Mouse (Mus musculus) frontal cortex, postnatal 10 days (tissue): ENCODE data around the gene Gm21680.
A peak's percentile ranks its signal among the peaks of the same experiment; 100 is the strongest.
"Not testable (repeated sequence)": the region's sequence is repeated elsewhere in the genome, so short reads cannot be mapped to it uniquely, and the experiment has no call there.

Experiments used
- DNase-seq, 2 experiments: peaks; one replicate each; pipeline ENCODE4 v3.0.0; 2022; ENCODE audit warnings: low spot score in 2 of 2, mixed read lengths in 1 of 2

The Gm21680 gene

DNA sequence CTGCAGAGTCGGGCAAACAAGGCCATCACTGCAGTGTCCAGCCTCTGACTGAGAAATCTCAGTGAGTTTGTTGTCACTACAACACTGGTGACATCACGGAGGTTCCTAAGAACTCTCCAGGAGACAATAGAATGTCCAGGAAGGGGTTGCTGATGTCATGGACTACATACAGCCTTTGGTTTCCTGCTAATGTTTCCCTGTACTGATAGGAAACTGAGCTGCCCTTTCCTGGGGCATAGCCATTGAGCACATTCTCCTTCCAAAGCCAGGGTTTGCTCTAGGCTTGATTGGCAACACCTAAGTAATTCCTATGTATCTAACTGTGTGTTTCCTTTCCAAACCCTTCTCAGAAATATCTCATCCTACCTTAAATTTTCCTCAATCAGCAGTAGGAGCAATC, at the start of gene Gm21680:
Gm21680 (minus strand) TSS at position 101 of the 400 bp plus-strand sequence.
- not testable (repeated sequence) for DNase-seq

GRCm38 (mm10) chr5:26007697-26008096, 35.2 kb upstream of the Gm21680 start:
- DNase-seq = not testable (repeated sequence)

GRCm38 (mm10) chr5:26006937-26007695, 34.7 kb upstream of the Gm21680 start:
- peak; percentile 8 to 25 for DNase-seq

- not testable (repeated sequence) for DNase-seq
Measured at GRCm38 (mm10) chr5:26004698-26005097, 32.2 kb upstream of the Gm21680 start, which contains the start of gene Gm1979. TSS of gene Gm1979 (minus strand) at chr5:26004798.

DNA sequence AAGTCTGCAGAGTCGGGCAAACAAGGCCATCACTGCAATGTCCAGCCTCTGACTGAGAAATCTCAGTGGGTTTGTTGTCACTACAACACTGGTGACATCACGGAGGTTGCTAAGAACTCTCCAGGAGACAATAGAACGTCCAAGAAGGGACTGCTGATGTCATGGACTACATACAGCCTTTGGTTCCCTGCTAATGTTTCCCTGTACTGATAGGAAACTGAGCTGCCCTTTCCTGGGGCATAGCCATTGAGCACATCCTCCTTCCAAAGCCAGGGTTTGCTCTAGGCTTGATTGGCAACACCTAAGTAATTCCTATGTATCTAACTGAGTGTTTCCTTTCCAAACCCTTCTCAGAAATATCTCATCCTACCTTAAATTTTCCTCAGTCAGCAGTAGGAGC, 16.1 kb upstream of the Gm21680 start, which contains the start of gene Gm21698:
Gm21698 (minus strand) TSS at position 101 of the 400 bp plus-strand sequence.
- not testable (repeated sequence) for DNase-seq

DNA sequence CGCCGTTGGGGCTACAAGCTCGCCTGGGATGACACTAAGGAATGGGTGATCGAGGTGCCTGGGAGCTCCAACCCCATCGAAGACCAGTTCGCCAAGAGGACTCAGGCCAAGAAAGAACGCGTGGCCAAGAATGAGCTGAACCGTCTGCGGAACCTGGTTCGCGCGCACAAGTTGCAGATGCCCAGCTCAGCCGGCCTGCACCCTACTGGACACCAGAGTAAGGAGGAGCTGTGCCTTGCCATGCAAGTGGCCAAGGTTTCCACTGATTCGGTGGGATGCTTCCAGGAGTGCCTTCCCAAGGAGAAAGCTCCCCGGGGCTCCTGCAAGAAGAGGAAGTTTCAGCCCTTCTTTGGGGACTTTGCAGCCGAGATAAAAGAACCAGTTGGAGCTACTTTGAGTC, 15.4 kb downstream of the Gm21680 start:
- not testable (repeated sequence) for DNase-seq

DNA sequence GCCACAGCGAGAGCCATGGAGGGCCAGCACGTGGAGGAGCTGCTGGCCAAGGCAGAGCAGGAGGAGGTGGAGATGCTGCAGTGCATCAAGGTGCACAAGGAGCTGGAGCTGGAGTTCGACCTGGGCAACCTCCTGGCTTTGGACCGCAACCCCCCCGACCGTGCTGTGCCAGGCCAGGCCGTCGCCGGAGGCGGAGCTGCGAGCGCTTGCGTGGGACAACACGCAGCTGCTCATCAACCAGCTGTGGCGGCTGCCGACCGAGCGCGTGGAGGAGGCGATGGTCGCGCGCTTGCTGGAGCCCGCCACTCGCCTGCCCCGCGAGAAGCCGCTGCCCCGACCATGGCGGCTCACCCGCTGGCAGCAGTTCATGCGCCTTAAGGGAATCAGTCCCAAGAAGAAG, 15.9 kb downstream of the Gm21680 start:
- DNase-seq = not testable (repeated sequence)

GRCm38 (mm10) chr5:25954317-25954716, 18.1 kb downstream of the Gm21680 start, which contains the start of gene Gm21671:
TSS of gene Gm21671 (minus strand) at chr5:25954417.
- not testable (repeated sequence) for DNase-seq

GRCm38 (mm10) chr5:25945391-25945790, 27.1 kb downstream of the Gm21680 start:
- not testable (repeated sequence) for DNase-seq

DNA sequence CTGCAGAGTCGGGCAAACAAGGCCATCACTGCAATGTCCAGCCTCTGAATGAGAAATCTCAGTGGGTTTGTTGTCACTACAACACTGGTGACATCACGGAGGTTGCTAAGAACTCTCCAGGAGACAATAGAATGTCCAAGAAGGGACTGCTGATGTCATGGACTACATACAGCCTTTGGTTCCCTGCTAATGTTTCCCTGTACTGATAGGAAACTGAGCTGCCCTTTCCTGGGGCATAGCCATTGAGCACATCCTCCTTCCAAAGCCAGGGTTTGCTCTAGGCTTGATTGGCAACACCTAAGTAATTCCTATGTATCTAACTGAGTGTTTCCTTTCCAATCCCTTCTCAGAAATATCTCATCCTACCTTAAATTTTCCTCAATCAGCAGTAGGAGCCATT, 30.2 kb downstream of the Gm21680 start, which contains the start of gene Gm21663:
Gm21663 (minus strand) TSS at position 101 of the 400 bp plus-strand sequence.
- DNase-seq = not testable (repeated sequence)
